Mouse (Mus musculus) left cerebral cortex, postnatal 10 days (tissue): ENCODE results near the gene AU022252. TPM values are rescaled to one million over a fixed set of nuclear protein-coding genes. Genes with fewer than 3 reads are reported as not detected.

Experiments
- DNase-seq, 2 experiments: peaks; one replicate each; pipeline ENCODE4 v3.0.0; 2021 to 2022; ENCODE audit warnings: low spot score in 2 of 2, mixed read lengths in 1 of 2; ENCODE audit errors: extremely low spot score in 1 of 2
- intact Hi-C: fragments of 180-260 bp; cut with DNase I; formaldehyde crosslinking; loops from one replicate; pipeline ENCODE4 v1.15.1; 2025
- total RNA-seq, 2 experiments: library from RNA; stranded (reverse); gene quantifications; 2 replicates each; pipeline ENCODE4 v1.2.3; 2021

Gene AU022252
- total RNA-seq, 2 experiments from 2014 or later = 32.3 to 35.4 TPM

GRCm38 (mm10) chr4:119161358-119161757, 71.2 kb downstream of the AU022252 start:
- intact Hi-C loops = no loop called here
- no peak for DNase-seq

- no peak for DNase-seq
- intact Hi-C loops = no loop called here
Measured at GRCm38 (mm10) chr4:119157891-119158290, 74.6 kb downstream of the AU022252 start.

GRCm38 (mm10) chr4:119157186-119157585, 75.3 kb downstream of the AU022252 start:
- DNase-seq = peak in 1 of 2 experiments; percentile 65
- intact Hi-C loops = no loop called here

Other genes with a start within 250 kb of the AU022252 start
- gene Slc2a1, start 124.0 kb downstream of the AU022252 start, total RNA-seq = 10 to 100 TPM; 46.2 to 70.9 TPM
- 1 to 10 TPM; 5.5 to 5.8 TPM for gene Zfp691, start 58.5 kb downstream of the AU022252 start, total RNA-seq
- gene Ermap, start 42.7 kb downstream of the AU022252 start, total RNA-seq = under 1 TPM; 0.45 to 0.51 TPM
- 10 to 100 TPM; 27.9 to 29.7 TPM for gene Svbp, start 37.4 kb downstream of the AU022252 start, total RNA-seq
- gene Tmem269, start 14.5 kb downstream of the AU022252 start, total RNA-seq = under 1 TPM; 0.28 to 0.30 TPM
- gene P3h1, start 203 bp upstream of the AU022252 start, total RNA-seq = 1 to 10 TPM; 8.5 to 8.6 TPM
- gene Cldn19, start 22.7 kb upstream of the AU022252 start, total RNA-seq = under 1 TPM; 0.16 to 0.47 TPM
- gene Ybx1, start 61.9 kb upstream of the AU022252 start, total RNA-seq = 100 to 1,000 TPM; 812 to 832 TPM
- 10 to 100 TPM; 19.5 to 23.5 TPM for gene Ppih, start 87.8 kb upstream of the AU022252 start, total RNA-seq
- 10 to 100 TPM; 18.1 to 20.1 TPM for gene Ccdc30, start 182.8 kb upstream of the AU022252 start, total RNA-seq
- gene Ppcs, start 189.7 kb upstream of the AU022252 start, total RNA-seq = 1 to 10 TPM; 5.5 to 7.2 TPM
- not detected for gene Zmynd12, start 190.1 kb upstream of the AU022252 start, total RNA-seq